Mouse (Mus musculus) heart, embryonic 11.5 days (tissue): ENCODE data around the gene 1500015O10Rik. TPM values are rescaled to one million over a fixed set of nuclear protein-coding genes. Genes with fewer than 3 reads are reported as not detected.

Experiments used
- ATAC-seq: fragments of 200-750 bp; cut with Nextera tagmentation; replicated peaks from 2 replicates; pipeline ENCODE4 v1.8.0; 2017; ENCODE audit warnings: moderate library complexity; ENCODE audit not compliant: insufficient number of reproducible peaks, low FRiP score, low TSS enrichment
- H3K27ac ChIP-seq: fragments of 300-500 bp; sonication (generic); 2 replicates; pipeline ENCODE4 v1.5.1; 2014; ENCODE audit warnings: mild to moderate bottlenecking, low read depth, low read length
- H3K27me3 ChIP-seq: fragments of 300-500 bp; sonication (generic); 2 replicates; pipeline ENCODE4 v1.6.1; 2014; ENCODE audit warnings: mild to moderate bottlenecking, low read length, mixed read lengths; ENCODE audit not compliant: control insufficient read depth, insufficient read depth
- H3K36me3 ChIP-seq: fragments of 300-500 bp; sonication (generic); 2 replicates; pipeline ENCODE4 v1.6.1; 2014; ENCODE audit warnings: mild to moderate bottlenecking, low read length, moderate library complexity, mixed read lengths; ENCODE audit not compliant: control insufficient read depth, insufficient read depth
- H3K4me1 ChIP-seq: fragments of 300-500 bp; sonication (generic); 2 replicates; pipeline ENCODE4 v1.6.1; 2014; ENCODE audit warnings: low read length; ENCODE audit not compliant: control insufficient read depth, insufficient read depth
- H3K4me2 ChIP-seq: fragments of 300-500 bp; sonication (generic); 2 replicates; pipeline ENCODE4 v1.6.1; 2014; ENCODE audit warnings: mild to moderate bottlenecking, moderate library complexity
- H3K4me3 ChIP-seq: fragments of 300-500 bp; sonication (generic); 2 replicates; pipeline ENCODE4 v1.5.1; 2014; ENCODE audit warnings: low read depth, low read length
- H3K9ac ChIP-seq: fragments of 300-500 bp; sonication (generic); 2 replicates; pipeline ENCODE4 v1.6.1; 2014; ENCODE audit warnings: mild to moderate bottlenecking, low read depth, low read length, moderate library complexity
- H3K9me3 ChIP-seq: fragments of 300-500 bp; sonication (generic); replicated peaks from 2 replicates; pipeline ENCODE4 v1.6.1; 2016; ENCODE audit warnings: low read length; ENCODE audit not compliant: control insufficient read depth
- WGBS: fragments of 180-500 bp; shearing (Covaris S2); extraction: QIAGEN DNeasy Blood & Tissue Kit; methylation state at CpG from one replicate; pipeline ENCODE4 v1.1.7; 2014; ENCODE audit not compliant: insufficient replicate concordance; 5-methylcytosine and 5-hydroxymethylcytosine counted together
- polyA plus RNA-seq: library from polyadenylated mRNA; unstranded; fragments of >200 nt; fragmentation: Nextera tagmentation; extraction: Ambion mirVana; gene quantifications from 2 replicates; pipeline ENCODE4 v1.2.1, GENCODE M21; 2014

The 1500015O10Rik gene
- polyA plus RNA-seq, result 2.5 and 3.2 TPM in 2 replicates

- H3K4me2 ChIP-seq, result no peak within 1 kb of the TSS
- no peaks in the 10 kb centered on the region for H3K9me3 ChIP-seq
- no peak within 1 kb of the TSS for H3K4me3 ChIP-seq
- ATAC-seq, result no peak
- no peak within 1 kb of the TSS for H3K9ac ChIP-seq
- H3K27ac ChIP-seq, result no peak within 1 kb of the TSS
- no peaks in the 10 kb centered on the region for H3K27me3 ChIP-seq
- no peaks in the 10 kb centered on the region for H3K36me3 ChIP-seq
- no peaks in the 10 kb centered on the region for H3K4me1 ChIP-seq
- 55% methylated on average over 16 of the region's 16 CpGs for WGBS
These were observed at the start of gene 1500015O10Rik for GRCm38 (mm10) chr1:43730491-43730924. 1500015O10Rik (plus strand) TSS chr1:43730602.

GRCm38 (mm10) chr1:43689983-43690382, 40.4 kb upstream of the 1500015O10Rik start:
- no peaks in the 10 kb centered on the region for H3K27me3 ChIP-seq
- no peak overlapping the region for H3K27ac ChIP-seq
- H3K4me3 ChIP-seq, result no peak overlapping the region
- no peaks in the 10 kb centered on the region for H3K36me3 ChIP-seq
- H3K4me2 ChIP-seq, result no peak overlapping the region
- H3K9ac ChIP-seq, result no peak overlapping the region
- 88% methylated on average over 13 of the region's 13 CpGs for WGBS
- no peaks in the 10 kb centered on the region; the same call in 1 of the 2 replicates for H3K9me3 ChIP-seq
- peaks cover 5% of the 10 kb centered on the region for H3K4me1 ChIP-seq
- no peak for ATAC-seq

- no peak overlapping the region for H3K4me2 ChIP-seq
- H3K4me1 ChIP-seq, result peaks cover 8% of the 10 kb centered on the region
- no peaks in the 10 kb centered on the region; the same call in 1 of the 2 replicates for H3K9me3 ChIP-seq
- no peak overlapping the region for H3K9ac ChIP-seq
- no peaks in the 10 kb centered on the region for H3K36me3 ChIP-seq
- ATAC-seq, result no peak
- no peak overlapping the region for H3K27ac ChIP-seq
- WGBS, result 86% methylated on average over 15 of the region's 15 CpGs
- no peak overlapping the region for H3K4me3 ChIP-seq
- H3K27me3 ChIP-seq, result no peaks in the 10 kb centered on the region
These were observed 39.9 kb upstream of the 1500015O10Rik start for GRCm38 (mm10) chr1:43690507-43690906.

- Histone ChIP-seq H3K4me2 (no peak overlapping the region), H3K9ac (no peak overlapping the region), H3K27me3 (no peaks in the 10 kb centered on the region), H3K4me3 (no peak overlapping the region), H3K27ac (no peak overlapping the region; the same call in 1 of the 2 replicates), H3K9me3 (no peaks in the 10 kb centered on the region), H3K4me1 (peaks cover 16% of the 10 kb centered on the region), H3K36me3 (no peaks in the 10 kb centered on the region)
- no peak for ATAC-seq
- 72% methylated on average over 3 of the region's 3 CpGs for WGBS
These were observed 36.3 kb upstream of the 1500015O10Rik start for GRCm38 (mm10) chr1:43694076-43694475.

- 0 out of 2 replicates have a peak overlapping the region, but pooled peaks have one; percentile 30 for H3K9ac ChIP-seq
- 29% methylated on average over 6 of the region's 6 CpGs for WGBS
- H3K4me2 ChIP-seq, result 0 out of 2 replicates have a peak overlapping the region, but pooled peaks have one; percentile 0
These were observed 35.4 kb upstream of the 1500015O10Rik start for GRCm38 (mm10) chr1:43694851-43695545.

GRCm38 (mm10) chr1:43698577-43699000, 31.8 kb upstream of the 1500015O10Rik start:
- WGBS, result 6% methylated on average over 4 of the region's 4 CpGs

More at GRCm38 (mm10) chr1:43694851-43695545, 35.4 kb upstream of the 1500015O10Rik start:
- ATAC-seq, result peak; percentile 40; the same call in 1 of the 2 replicates
- Histone ChIP-seq H3K27ac (peak overlapping the region; percentile 82), H3K9me3 (no peaks in the 10 kb centered on the region), H3K36me3 (no peaks in the 10 kb centered on the region), H3K4me1 (peaks cover 16% of the 10 kb centered on the region), H3K27me3 (no peaks in the 10 kb centered on the region), H3K4me3 (no peak overlapping the region)

GRCm38 (mm10) chr1:43714841-43715240, 15.6 kb upstream of the 1500015O10Rik start:
- Histone ChIP-seq H3K27ac (no peak overlapping the region), H3K4me1 (0 out of 2 replicates have a peak, but pooled peaks cover 3% of the 10 kb centered on the region), H3K27me3 (no peaks in the 10 kb centered on the region), H3K9ac (no peak overlapping the region), H3K4me3 (no peak overlapping the region), H3K9me3 (no peaks in the 10 kb centered on the region), H3K36me3 (no peaks in the 10 kb centered on the region), H3K4me2 (no peak overlapping the region)
- 77% methylated on average over 2 of the region's 2 CpGs for WGBS
- no peak for ATAC-seq

More at GRCm38 (mm10) chr1:43698577-43699000, 31.8 kb upstream of the 1500015O10Rik start:
- Histone ChIP-seq H3K4me2 (no peak overlapping the region; the same call in 1 of the 2 replicates), H3K27ac (peak overlapping the region; percentile 73), H3K4me1 (peaks cover 16% of the 10 kb centered on the region), H3K4me3 (no peak overlapping the region), H3K9ac (no peak overlapping the region), H3K9me3 (no peaks in the 10 kb centered on the region), H3K36me3 (no peaks in the 10 kb centered on the region), H3K27me3 (no peaks in the 10 kb centered on the region)
- ATAC-seq, result peak; percentile 81

GRCm38 (mm10) chr1:43717967-43718366, 12.4 kb upstream of the 1500015O10Rik start:
- no peak for ATAC-seq
- Histone ChIP-seq H3K4me1 (0 out of 2 replicates have a peak, but pooled peaks cover 3% of the 10 kb centered on the region), H3K4me3 (no peak overlapping the region), H3K9ac (no peak overlapping the region), H3K27ac (no peak overlapping the region), H3K9me3 (no peaks in the 10 kb centered on the region), H3K36me3 (no peaks in the 10 kb centered on the region), H3K27me3 (no peaks in the 10 kb centered on the region), H3K4me2 (no peak overlapping the region)
- WGBS, result 68% methylated on average over 7 of the region's 7 CpGs
